Mouse (Mus musculus): ENCODE data around the gene Cplx1. TPM values are rescaled to one million over a fixed set of nuclear protein-coding genes. Genes with fewer than 3 reads are reported as not detected.
A peak's percentile ranks its signal among the peaks of the same experiment; 100 is the strongest.
"Not testable (repeated sequence)": the region's sequence is repeated elsewhere in the genome, so short reads cannot be mapped to it uniquely, and the experiment has no call there.

Gene Cplx1
- polyA plus RNA-seq, 1 experiment from 2014 or later, result 0.14 TPM

GRCm38 (mm10) chr5:108486148-108486547, 63.7 kb downstream of the Cplx1 start:
- not testable (repeated sequence) for H3K27ac ChIP-seq; H3K4me3 ChIP-seq; DNase-seq (ENCODE audit: low spot score); H3K27me3 ChIP-seq (ENCODE audit: low read depth, poor library complexity, severe bottlenecking); H3K9me3 ChIP-seq (replicated peaks); H3K4me1 ChIP-seq
- H3K36me3 ChIP-seq, result peaks cover 89% of the 10 kb centered on the region
- WGBS, result 94% methylated on average over 5 of the region's 5 CpGs

GRCm38 (mm10) chr5:108485239-108485638, 64.6 kb downstream of the Cplx1 start:
- 97% methylated on average over 2 of the region's 2 CpGs for WGBS

GRCm38 (mm10) chr5:108483006-108483405, 66.8 kb downstream of the Cplx1 start:
- H3K4me3 ChIP-seq, result no peak overlapping the region
- H3K36me3 ChIP-seq, result peaks cover 80% of the 10 kb centered on the region
- DNase-seq (ENCODE audit: low spot score), result no peak
- H3K9me3 ChIP-seq (replicated peaks), result no peaks in the 10 kb centered on the region
- no peaks in the 10 kb centered on the region for H3K4me1 ChIP-seq
- no peaks in the 10 kb centered on the region for H3K27me3 ChIP-seq (ENCODE audit: low read depth, poor library complexity, severe bottlenecking)
- H3K27ac ChIP-seq, result no peak overlapping the region
- WGBS, result 95% methylated on average over 6 of the region's 6 CpGs

More at GRCm38 (mm10) chr5:108485239-108485638, 64.6 kb downstream of the Cplx1 start:
- Histone ChIP-seq H3K4me1 (no peaks in the 10 kb centered on the region), H3K36me3 (peaks cover 84% of the 10 kb centered on the region), H3K9me3 (replicated peaks) (no peaks in the 10 kb centered on the region), H3K27me3 (ENCODE audit: low read depth, poor library complexity, severe bottlenecking) (no peaks in the 10 kb centered on the region), H3K27ac (no peak overlapping the region), H3K4me3 (no peak overlapping the region)
- peak; percentile 33 for DNase-seq (ENCODE audit: low spot score)

- 90% methylated on average over 3 of the region's 3 CpGs for WGBS
- Histone ChIP-seq H3K4me3 (no peak overlapping the region), H3K27ac (no peak overlapping the region), H3K27me3 (ENCODE audit: low read depth, poor library complexity, severe bottlenecking) (no peaks in the 10 kb centered on the region), H3K4me1 (no peaks in the 10 kb centered on the region), H3K9me3 (replicated peaks) (no peaks in the 10 kb centered on the region), H3K36me3 (peaks cover 92% of the 10 kb centered on the region)
- DNase-seq (ENCODE audit: low spot score), result no peak
Observed at GRCm38 (mm10) chr5:108475977-108476376, 73.8 kb downstream of the Cplx1 start.

GRCm38 (mm10) chr5:108473737-108474136, 76.1 kb downstream of the Cplx1 start:
- DNase-seq (ENCODE audit: low spot score), result no peak
- Histone ChIP-seq H3K4me1 (no peaks in the 10 kb centered on the region), H3K27me3 (ENCODE audit: low read depth, poor library complexity, severe bottlenecking) (no peaks in the 10 kb centered on the region), H3K9me3 (replicated peaks) (no peaks in the 10 kb centered on the region), H3K4me3 (no peak overlapping the region), H3K36me3 (peaks cover 84% of the 10 kb centered on the region), H3K27ac (no peak overlapping the region)
- WGBS, result 89% methylated on average over 4 of the region's 4 CpGs

GRCm38 (mm10) chr5:108469617-108470016, 80.2 kb downstream of the Cplx1 start:
- 80% methylated on average over 7 of the region's 7 CpGs for WGBS
- DNase-seq (ENCODE audit: low spot score), result no peak
- Histone ChIP-seq H3K9me3 (replicated peaks) (no peaks in the 10 kb centered on the region), H3K27me3 (ENCODE audit: low read depth, poor library complexity, severe bottlenecking) (no peaks in the 10 kb centered on the region), H3K4me3 (no peak overlapping the region), H3K27ac (no peak overlapping the region), H3K36me3 (peaks cover 65% of the 10 kb centered on the region), H3K4me1 (no peaks in the 10 kb centered on the region)

Other genes starting within 250 kb of the Cplx1 start
- gene Pigg, start 237.4 kb downstream of the Cplx1 start, polyA plus RNA-seq (2016; fragmentation: Nextera tagmentation; extraction: Ambion mirVana), result 6.1 TPM in 2 replicates
- gene Gm42517, start 182.1 kb downstream of the Cplx1 start, polyA plus RNA-seq (2016; fragmentation: Nextera tagmentation; extraction: Ambion mirVana), result not detected in 2 replicates
- 0.11 and 0.34 TPM in 2 replicates for gene Pde6b, start 161.6 kb downstream of the Cplx1 start, polyA plus RNA-seq (2016; fragmentation: Nextera tagmentation; extraction: Ambion mirVana)
- 385 and 399 TPM in 2 replicates for gene Atp5k, start 115.6 kb downstream of the Cplx1 start, polyA plus RNA-seq (2016; fragmentation: Nextera tagmentation; extraction: Ambion mirVana)
- 0.09 and 0.20 TPM in 2 replicates for gene Mfsd7a, start 101.1 kb downstream of the Cplx1 start, polyA plus RNA-seq (2016; fragmentation: Nextera tagmentation; extraction: Ambion mirVana)
- 24.1 and 27.1 TPM in 2 replicates for gene Pcgf3, start 88.8 kb downstream of the Cplx1 start, polyA plus RNA-seq (2016; fragmentation: Nextera tagmentation; extraction: Ambion mirVana)
- gene Gak, start 79.7 kb upstream of the Cplx1 start, polyA plus RNA-seq (2016; fragmentation: Nextera tagmentation; extraction: Ambion mirVana), result 56.1 and 62.0 TPM in 2 replicates
- gene Tmem175, start 79.7 kb upstream of the Cplx1 start, polyA plus RNA-seq (2016; fragmentation: Nextera tagmentation; extraction: Ambion mirVana), result 12.3 and 15.7 TPM in 2 replicates
- gene Idua, start 110.3 kb upstream of the Cplx1 start, polyA plus RNA-seq (2016; fragmentation: Nextera tagmentation; extraction: Ambion mirVana), result 9.6 and 11.8 TPM in 2 replicates
- gene Dgkq, start 119.6 kb upstream of the Cplx1 start, polyA plus RNA-seq (2016; fragmentation: Nextera tagmentation; extraction: Ambion mirVana), result 10.6 and 13.4 TPM in 2 replicates
- 0.43 and 0.61 TPM in 2 replicates for gene Slc26a1, start 125.5 kb upstream of the Cplx1 start, polyA plus RNA-seq (2016; fragmentation: Nextera tagmentation; extraction: Ambion mirVana)
- 35.9 and 43.1 TPM in 2 replicates for gene Fgfrl1, start 142.4 kb upstream of the Cplx1 start, polyA plus RNA-seq (2016; fragmentation: Nextera tagmentation; extraction: Ambion mirVana)
- gene Rnf212, start 225.0 kb upstream of the Cplx1 start, polyA plus RNA-seq (2016; fragmentation: Nextera tagmentation; extraction: Ambion mirVana), result 0.40 and 0.44 TPM in 2 replicates
- not detected in 2 replicates for gene Tmed11, start 245.3 kb upstream of the Cplx1 start, polyA plus RNA-seq (2016; fragmentation: Nextera tagmentation; extraction: Ambion mirVana)